Mouse (Mus musculus): ENCODE data around the gene Lrrfip1.

The Lrrfip1 gene

GRCm38 (mm10) chr1:91023230-91023629, 24.7 kb downstream of the Lrrfip1 start:
- no peak for DNase-seq (ENCODE audit: low read depth, low spot score)

- no peak for DNase-seq (ENCODE audit: low read depth, low spot score)
Measured at GRCm38 (mm10) chr1:91023960-91024359, 25.4 kb downstream of the Lrrfip1 start.

GRCm38 (mm10) chr1:91024464-91024863, 25.9 kb downstream of the Lrrfip1 start:
- no peak for DNase-seq (ENCODE audit: low read depth, low spot score)

- no peak for DNase-seq (ENCODE audit: low read depth, low spot score)
Measured at GRCm38 (mm10) chr1:91026945-91027344, 28.4 kb downstream of the Lrrfip1 start.

- DNase-seq (ENCODE audit: low read depth, low spot score) = no peak
Measured at GRCm38 (mm10) chr1:91030383-91030782, 31.8 kb downstream of the Lrrfip1 start.

GRCm38 (mm10) chr1:91031547-91031946, 33.0 kb downstream of the Lrrfip1 start:
- DNase-seq (ENCODE audit: low read depth, low spot score) = no peak

- no peak for DNase-seq (ENCODE audit: low read depth, low spot score)
Measured at GRCm38 (mm10) chr1:91032393-91032971, 33.9 kb downstream of the Lrrfip1 start.

GRCm38 (mm10) chr1:91034547-91034946, 36.0 kb downstream of the Lrrfip1 start:
- DNase-seq (ENCODE audit: low read depth, low spot score) = no peak

- no peak for DNase-seq (ENCODE audit: low read depth, low spot score)
Measured at GRCm38 (mm10) chr1:91035266-91035665, 36.7 kb downstream of the Lrrfip1 start.

GRCm38 (mm10) chr1:91037213-91037612, 38.7 kb downstream of the Lrrfip1 start:
- DNase-seq (ENCODE audit: low read depth, low spot score) = no peak

GRCm38 (mm10) chr1:91038010-91038409, 39.5 kb downstream of the Lrrfip1 start:
- no peak for DNase-seq (ENCODE audit: low read depth, low spot score)

GRCm38 (mm10) chr1:91038531-91038930, 40.0 kb downstream of the Lrrfip1 start:
- no peak for DNase-seq (ENCODE audit: low read depth, low spot score)

GRCm38 (mm10) chr1:91041605-91042004, 43.1 kb downstream of the Lrrfip1 start:
- DNase-seq (ENCODE audit: low read depth, low spot score) = no peak

- no peak for DNase-seq (ENCODE audit: low read depth, low spot score)
Measured at GRCm38 (mm10) chr1:91043191-91043590, 44.7 kb downstream of the Lrrfip1 start.

- DNase-seq (ENCODE audit: low read depth, low spot score) = no peak
Measured at GRCm38 (mm10) chr1:91044176-91044575, 45.6 kb downstream of the Lrrfip1 start.

- no peak for DNase-seq (ENCODE audit: low read depth, low spot score)
Measured at GRCm38 (mm10) chr1:91044648-91045047, 46.1 kb downstream of the Lrrfip1 start.

- no peak for DNase-seq (ENCODE audit: low read depth, low spot score)
Measured at GRCm38 (mm10) chr1:91046237-91046636, 47.7 kb downstream of the Lrrfip1 start.

GRCm38 (mm10) chr1:91049296-91049695, 50.8 kb downstream of the Lrrfip1 start:
- DNase-seq (ENCODE audit: low read depth, low spot score) = no peak

GRCm38 (mm10) chr1:91051461-91052094, 53.0 kb downstream of the Lrrfip1 start:
- no peak for DNase-seq (ENCODE audit: low read depth, low spot score)

- DNase-seq (ENCODE audit: low read depth, low spot score) = peak; percentile 42
Measured at GRCm38 (mm10) chr1:91052747-91053181, 54.2 kb downstream of the Lrrfip1 start.

GRCm38 (mm10) chr1:91053218-91054073, 54.9 kb downstream of the Lrrfip1 start:
- no peak for DNase-seq (ENCODE audit: low read depth, low spot score)

- no peak for DNase-seq (ENCODE audit: low read depth, low spot score)
Measured at GRCm38 (mm10) chr1:91054074-91054471, 55.5 kb downstream of the Lrrfip1 start.

GRCm38 (mm10) chr1:91054815-91055214, 56.3 kb downstream of the Lrrfip1 start:
- DNase-seq (ENCODE audit: low read depth, low spot score) = no peak
